Mouse (Mus musculus): ENCODE data around the gene Bms1.

DNA sequence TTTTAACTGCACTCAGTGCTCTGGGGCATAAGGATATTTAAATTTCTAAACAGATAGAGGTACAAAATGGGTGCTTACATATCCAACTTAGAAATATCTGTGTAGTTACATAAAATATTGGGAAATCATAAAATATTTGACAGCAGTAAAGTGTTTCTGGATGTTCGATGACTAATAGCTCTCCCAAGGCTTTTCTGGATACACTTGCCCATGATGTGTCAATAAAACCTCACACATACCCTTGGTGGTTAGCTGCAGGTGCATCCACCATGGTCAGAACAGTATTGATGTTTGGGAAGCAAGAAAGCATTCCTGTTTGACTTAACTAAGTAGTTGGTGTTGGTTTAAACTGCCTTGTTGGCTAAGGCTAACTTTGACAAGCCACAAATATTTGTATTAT lies 38.5 kb upstream of the Bms1 start:
- TF ChIP-seq POLR2A (IDR thresholded peaks at IDR 0.05; ENCODE audit: insufficient read depth, low read depth, low read length), result no peak
- TF ChIP-seq CTCF (IDR thresholded peaks at IDR 0.05), result no peak
- TF ChIP-seq EP300 (IDR thresholded peaks at IDR 0.05; ENCODE audit: insufficient read depth, low read depth, low read length), result no peak

All from heart, adult 2 months (tissue).